Mouse (Mus musculus) thymus, adult 2 months (tissue): ENCODE data around the gene Zfp462.

Experiments used
- CTCF ChIP-seq: fragments of 200-500 bp; IDR thresholded peaks from 2 replicates; pipeline ENCODE4 v1.5.1; 2012; ENCODE audit warnings: mild to moderate bottlenecking, control low read depth, low read length, moderate library complexity, borderline replicate concordance; ENCODE audit not compliant: control insufficient read depth, poor library complexity, insufficient read depth; ENCODE audit errors: extremely low read depth
- POLR2A ChIP-seq: fragments of 200-500 bp; IDR thresholded peaks from 2 replicates; pipeline ENCODE4 v1.6.1; 2012; ENCODE audit warnings: mild to moderate bottlenecking, low read length, control low read depth, moderate library complexity; ENCODE audit not compliant: control insufficient read depth, poor library complexity, insufficient read depth; ENCODE audit errors: extremely low read depth

- TF ChIP-seq POLR2A (no peak), CTCF (no peak)
These were observed 17.3 kb downstream of the Zfp462 start for GRCm38 (mm10) chr4:54962141-54962540.
